Comparison of ENCODE assay signal across 9 mouse cellular contexts in the genomic region with DNA sequence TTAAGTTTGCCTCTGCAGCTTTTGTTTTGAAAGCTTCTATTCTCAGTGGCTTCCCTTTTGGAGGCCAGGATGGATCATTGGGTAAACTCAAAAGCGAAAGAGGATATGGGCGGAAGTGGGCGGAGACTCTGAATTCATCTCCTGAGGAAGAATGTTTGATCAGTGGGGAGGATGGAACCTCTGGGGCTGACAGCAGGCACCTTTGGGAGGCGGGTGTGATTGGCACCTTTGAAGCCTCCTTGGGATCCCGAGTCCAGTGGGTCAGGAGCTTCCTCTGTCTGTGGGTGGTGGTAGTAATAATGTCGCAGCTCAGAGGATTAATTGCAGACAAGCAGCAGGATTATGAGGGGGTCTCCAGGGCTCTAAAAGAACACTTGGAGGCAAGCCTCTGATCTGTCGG.
DNase-seq lines count a peak whose midpoint lies in the region; ATAC-seq and TF ChIP-seq lines count a peak whose summit lies in the region.
"Had no signal": no experiment of that assay in that cellular context is flagged by ENCODE, and none has a peak within 500 bp of the region (broad histone marks: within the 10 kb centered on the region; RNA-seq: fewer than 3 reads in every experiment).

No protein-coding gene starts in this region.

- 63% methylated on average over 7 of the region's 7 CpGs for WGBS in kidney, adult 2 months
- 33% methylated on average over 7 of the region's 7 CpGs for WGBS in intestine, postnatal 0 days
- WGBS in midbrain, embryonic 12.5 days: 3% methylated on average over 7 of the region's 7 CpGs

- no peak for TF ChIP-seq POLR2A in kidney, adult 2 months (IDR thresholded peaks at IDR 0.05; ENCODE audit: low read depth, low read length)

- H3K36me3 ChIP-seq in kidney, adult 2 months (ENCODE audit: control insufficient read depth, insufficient read depth, low read length): no peaks in the 10 kb centered on the region
- no peaks in the 10 kb centered on the region for H3K36me3 ChIP-seq in intestine, postnatal 0 days (ENCODE audit: control insufficient read depth, insufficient read depth)
- no peaks in the 10 kb centered on the region for H3K36me3 ChIP-seq in midbrain, embryonic 12.5 days

- H3K9me3 ChIP-seq in intestine, postnatal 0 days (ENCODE audit: control insufficient read depth): no peaks in the 10 kb centered on the region
- no peaks in the 10 kb centered on the region for H3K9me3 ChIP-seq in midbrain, embryonic 12.5 days

- TF ChIP-seq CTCF in kidney, adult 2 months (conservative IDR thresholded peaks at IDR 0.05; ENCODE audit: insufficient read depth, insufficient read length, low read depth, low read length): no peak
- no peak for TF ChIP-seq CTCF in intestine, postnatal 0 days (IDR thresholded peaks at IDR 0.05; ENCODE audit: low read depth)

- peak; percentile 50 for DNase-seq in kidney, adult 2 months
- DNase-seq in kidney, adult 9 months: no peak
- peak; percentile 84 for DNase-seq in embryo, embryonic 10.5 days (ENCODE audit: low spot score)
- DNase-seq in left cerebral cortex, postnatal 36 days (ENCODE audit: low spot score in 2 of 2): no peak
- no peak for DNase-seq in cerebellum, adult 8-10 months
- DNase-seq: cerebellum, adult 11-12 months had no signal

- no peak overlapping the region for H3K4me3 ChIP-seq in kidney, adult 2 months (ENCODE audit: insufficient read depth, low read depth, low read length)
- H3K4me3 ChIP-seq in intestine, postnatal 0 days (ENCODE audit: low read depth, low read length): no peak overlapping the region
- no peak overlapping the region for H3K4me3 ChIP-seq in midbrain, embryonic 12.5 days

- H3K4me2 ChIP-seq in intestine, postnatal 0 days (replicated peaks; ENCODE audit: low read depth): 0 out of 2 replicates have a peak overlapping the region, but pooled peaks have one; percentile 9
- peak overlapping the region; percentile 25 for H3K4me2 ChIP-seq in midbrain, embryonic 12.5 days (replicated peaks)

- no peak for ATAC-seq in intestine, postnatal 0 days
- no peak for ATAC-seq in midbrain, embryonic 12.5 days (ENCODE audit: low FRiP score, low read depth)
- no peak for ATAC-seq in activated CD4-positive, CD25-positive, alpha-beta regulatory T cell, adult 4 months

- intact Hi-C loops in left cerebral cortex, postnatal 36 days (cut with DNase I): no loop called here

- H3K4me1 ChIP-seq in kidney, adult 2 months (ENCODE audit: control insufficient read depth, insufficient read depth, low read length): peaks cover 5% of the 10 kb centered on the region; the same call in 1 of the 2 replicates
- 0 out of 2 replicates have a peak, but pooled peaks cover 3% of the 10 kb centered on the region for H3K4me1 ChIP-seq in intestine, postnatal 0 days (replicated peaks; ENCODE audit: control insufficient read depth, insufficient read depth, low read length)
- H3K4me1 ChIP-seq in midbrain, embryonic 12.5 days: peaks cover 17% of the 10 kb centered on the region

- 0 out of 2 replicates have a peak overlapping the region, but pooled peaks have one; percentile 6 for H3K27ac ChIP-seq in kidney, adult 2 months (ENCODE audit: insufficient read depth, low read depth, low read length)
- H3K27ac ChIP-seq in intestine, postnatal 0 days (ENCODE audit: low read depth, low read length): no peak overlapping the region
- H3K27ac ChIP-seq in midbrain, embryonic 12.5 days (replicated peaks): no peak overlapping the region

- no peaks in the 10 kb centered on the region for H3K27me3 ChIP-seq in kidney, adult 2 months (replicated peaks; ENCODE audit: control insufficient read depth, insufficient read depth, low read length)
- no peaks in the 10 kb centered on the region for H3K27me3 ChIP-seq in intestine, postnatal 0 days (replicated peaks; ENCODE audit: control insufficient read depth, insufficient read depth, low read length)
- H3K27me3 ChIP-seq in midbrain, embryonic 12.5 days: peaks cover 51% of the 10 kb centered on the region

- no peak overlapping the region for H3K9ac ChIP-seq in intestine, postnatal 0 days (ENCODE audit: low read depth, low read length)
- H3K9ac ChIP-seq in midbrain, embryonic 12.5 days (replicated peaks): no peak overlapping the region

Comparison
In these comparisons a context has a peak if more than half of its experiments do, and no peak if none do; other contexts are left out.
1. DNase-seq: peak in kidney, adult 2 months (single experiment) and embryo, embryonic 10.5 days (single experiment); none in kidney, adult 9 months (single experiment), left cerebral cortex, postnatal 36 days (0 of 2) and cerebellum, adult 8-10 months (single experiment).